Mouse (Mus musculus): ENCODE measurements around the gene Lrrc23. TPM values are rescaled to one million over a fixed set of nuclear protein-coding genes. Genes with fewer than 3 reads are reported as not detected.

The Lrrc23 gene
- total RNA-seq, 4 experiments from 2014 or later = 2.3 to 3.4 (median 2.7) TPM

DNA sequence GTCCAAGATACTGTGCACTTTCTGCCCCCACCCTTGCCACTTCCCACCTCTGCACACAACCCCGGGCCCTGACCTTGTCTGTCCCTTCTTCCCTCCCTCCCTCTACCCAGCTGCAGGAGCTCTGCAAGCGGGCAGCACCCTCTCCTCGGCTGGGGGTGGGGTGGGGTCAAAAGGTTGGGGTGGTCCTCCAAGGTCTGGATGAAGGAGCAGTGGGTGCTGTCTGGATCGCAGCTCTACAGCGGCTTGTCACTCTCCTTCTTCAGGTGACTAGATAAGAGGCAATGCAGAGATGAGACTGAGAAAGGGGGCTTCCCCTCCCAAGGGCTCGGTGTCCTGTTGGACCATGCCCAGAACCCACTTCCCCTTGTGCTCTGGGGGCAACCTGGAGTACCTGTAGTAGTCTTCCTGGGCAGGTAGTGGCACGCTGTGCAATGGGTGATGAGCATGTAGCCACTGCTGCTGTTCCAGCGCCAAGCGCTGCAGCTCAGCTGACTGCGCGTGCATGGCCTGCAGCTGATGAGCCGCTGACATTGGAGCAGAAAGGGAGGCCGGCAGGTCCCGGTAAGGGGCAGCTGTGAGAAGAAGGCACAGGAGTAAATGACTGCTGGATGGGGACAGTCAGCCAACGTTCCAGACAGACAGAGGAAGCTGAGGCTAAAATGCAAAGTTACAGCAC is 36.5 kb downstream of the Lrrc23 start:
- no peak for DNase-seq (ENCODE audit: low spot score in 2 of 2)

DNA sequence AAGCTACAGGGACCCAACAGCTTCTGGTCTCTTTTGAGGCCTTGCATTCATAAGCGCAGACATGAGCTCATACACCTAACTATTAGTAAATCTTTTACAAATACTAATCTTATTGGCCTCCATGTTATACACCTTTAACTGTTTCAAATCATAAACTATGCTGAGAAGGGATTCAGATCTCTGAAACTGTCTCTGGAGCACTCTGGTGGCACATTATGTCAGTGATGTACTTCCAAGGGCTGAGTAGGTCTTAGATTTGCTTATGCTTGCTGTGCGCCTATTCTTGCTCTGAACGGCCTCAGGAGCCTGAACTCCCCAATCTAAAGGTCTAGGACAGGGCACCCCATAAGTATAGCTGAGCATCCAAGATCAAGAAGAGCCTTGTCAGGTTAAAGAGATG is 37.7 kb downstream of the Lrrc23 start:
- no peak for DNase-seq (ENCODE audit: low spot score in 2 of 2)

GRCm38 (mm10) chr6:124740888-124741761 is 38.4 kb downstream of the Lrrc23 start, which contains the start of gene Grcc10:
Gene Grcc10, minus strand, starts transcription at chr6:124741374.
- DNase-seq (ENCODE audit: low spot score in 2 of 2) = peak; percentile 85 to 91

DNA sequence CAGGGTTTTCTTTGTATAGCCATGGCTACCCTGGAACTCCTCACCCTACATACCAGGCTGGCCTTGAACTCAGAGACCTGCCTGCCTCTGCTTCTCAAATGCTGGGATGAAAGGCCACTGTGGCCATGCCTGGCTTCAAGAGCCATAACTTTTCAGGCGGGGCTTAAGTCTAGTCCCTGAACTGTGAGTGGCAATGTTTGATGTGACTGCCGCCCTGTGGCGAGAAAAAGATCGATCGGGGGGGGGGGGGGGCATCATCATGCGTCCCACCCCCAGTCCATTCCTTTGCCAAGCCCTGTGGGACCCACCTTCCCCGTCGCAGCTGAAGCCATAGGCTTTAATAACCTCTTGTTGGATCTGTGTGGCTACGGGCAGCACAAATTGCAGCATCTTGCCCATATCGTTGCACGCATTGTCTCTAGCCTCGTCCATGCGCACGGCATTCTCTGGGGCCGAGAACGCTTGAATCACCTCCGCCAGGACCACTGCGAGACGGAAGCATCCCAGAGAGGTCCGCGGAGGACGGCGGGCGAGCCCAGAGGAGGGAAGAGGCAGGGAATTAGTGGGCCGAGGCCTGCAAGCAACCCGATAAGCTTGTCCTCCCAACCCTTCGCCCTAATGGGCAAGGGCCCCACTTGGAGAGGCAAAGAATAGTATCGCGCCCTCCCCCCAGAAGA is 39.2 kb downstream of the Lrrc23 start:
- peak in 1 of 2 experiments; percentile 65 for DNase-seq (ENCODE audit: low spot score in 2 of 2)

- DNase-seq (ENCODE audit: low spot score in 2 of 2) = no peak
Measured at GRCm38 (mm10) chr6:124739231-124739796, 40.2 kb downstream of the Lrrc23 start.

DNA sequence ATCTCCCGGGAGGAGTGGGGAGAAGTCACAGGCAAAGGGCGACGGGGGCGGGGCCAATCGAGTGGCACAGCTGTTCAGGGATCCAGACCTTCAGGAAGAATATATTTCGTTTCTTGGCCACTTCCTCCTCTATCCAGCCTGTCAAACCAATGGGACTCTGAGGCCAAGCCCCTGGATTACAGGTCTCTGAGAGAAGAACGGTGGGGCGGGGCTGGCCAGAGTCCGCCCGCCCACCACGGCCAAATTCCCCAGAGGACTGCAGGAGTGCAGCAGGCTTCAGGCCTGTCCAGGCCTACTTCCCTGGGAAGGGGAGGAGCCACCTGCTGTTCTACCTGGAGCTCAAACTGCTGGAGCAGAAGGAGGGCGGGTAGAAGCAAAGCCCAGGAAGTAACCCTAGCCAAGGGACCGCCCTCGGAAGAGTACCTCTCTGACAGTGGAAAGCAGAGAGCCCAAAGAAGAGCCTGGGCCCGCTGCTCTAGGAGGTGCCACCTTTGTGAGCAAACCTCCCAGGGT is 41.0 kb downstream of the Lrrc23 start, which contains the start of gene Ptpn6:
Ptpn6 (minus strand) TSS at position 204 of the 513 bp plus-strand sequence.
- no peak for DNase-seq (ENCODE audit: low spot score in 2 of 2)

GRCm38 (mm10) chr6:124737040-124737439 is 42.5 kb downstream of the Lrrc23 start:
- DNase-seq (ENCODE audit: low spot score in 2 of 2) = no peak

DNA sequence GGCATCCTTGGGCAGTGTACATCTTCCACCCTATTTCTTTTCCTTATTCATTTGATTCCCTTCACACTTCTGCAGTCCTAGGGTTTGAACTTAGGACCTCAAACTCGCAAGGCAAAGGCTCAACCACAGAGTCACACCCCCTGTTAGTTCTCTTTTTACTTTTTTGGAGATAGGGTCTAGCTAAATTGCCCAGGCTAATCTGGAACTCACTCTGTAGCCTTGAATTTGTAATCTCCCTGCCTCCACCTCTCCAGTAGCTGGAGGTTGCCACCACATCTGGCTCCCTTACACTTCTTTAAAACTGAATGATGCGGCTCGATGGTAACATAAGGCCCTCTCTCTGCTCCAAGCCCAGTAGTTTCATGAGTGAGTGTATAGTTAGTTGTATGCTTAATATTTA is 45.1 kb downstream of the Lrrc23 start:
- no peak for DNase-seq (ENCODE audit: low spot score in 2 of 2)

DNA sequence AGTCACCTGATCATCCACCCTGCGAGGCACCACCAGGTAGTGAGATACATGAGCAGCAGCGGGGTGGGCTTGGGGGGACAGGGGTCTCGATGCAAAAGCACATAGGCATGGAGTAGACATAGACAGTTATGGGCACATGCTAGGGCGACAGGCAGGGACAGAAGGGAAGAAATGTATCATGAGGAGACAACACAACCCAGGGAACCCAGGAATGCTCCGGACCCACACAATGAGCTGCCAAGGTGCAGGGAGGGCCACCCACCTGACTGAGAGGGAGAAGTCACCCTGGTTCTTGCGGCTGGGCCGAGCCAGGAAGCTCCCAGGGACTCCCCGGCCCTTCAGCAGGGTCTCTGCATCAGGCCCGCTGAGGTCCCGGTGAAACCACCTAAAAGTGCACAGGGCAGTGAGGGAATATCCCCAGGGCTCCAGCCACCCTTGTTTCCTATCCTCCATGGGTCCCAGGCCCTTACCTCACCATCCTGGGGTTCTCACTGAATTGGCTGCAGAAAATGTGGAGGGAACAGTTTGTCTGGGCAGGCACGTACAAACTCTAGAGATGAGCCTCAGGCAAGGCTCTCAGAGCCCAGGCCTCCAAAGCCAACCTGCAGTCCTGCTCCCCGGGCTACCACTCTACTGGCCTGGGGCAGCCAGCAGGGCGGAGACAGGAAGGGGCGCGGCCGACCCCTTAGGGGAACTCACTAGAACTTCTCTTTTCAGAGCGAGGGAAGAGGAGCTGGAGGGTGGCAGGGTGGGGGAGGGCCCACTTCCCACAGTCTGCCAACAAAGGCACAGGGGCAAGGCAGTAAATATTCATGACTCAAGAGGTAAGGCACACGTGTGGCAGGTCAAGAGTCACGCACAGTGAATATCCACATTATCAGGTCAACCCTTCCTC is 46.8 kb downstream of the Lrrc23 start:
- no peak for DNase-seq (ENCODE audit: low spot score in 2 of 2)

GRCm38 (mm10) chr6:124731038-124731437 is 48.5 kb downstream of the Lrrc23 start:
- DNase-seq (ENCODE audit: low spot score in 2 of 2) = no peak

- no peak for DNase-seq (ENCODE audit: low spot score in 2 of 2)
Measured at GRCm38 (mm10) chr6:124729850-124730705, 49.4 kb downstream of the Lrrc23 start.

DNA sequence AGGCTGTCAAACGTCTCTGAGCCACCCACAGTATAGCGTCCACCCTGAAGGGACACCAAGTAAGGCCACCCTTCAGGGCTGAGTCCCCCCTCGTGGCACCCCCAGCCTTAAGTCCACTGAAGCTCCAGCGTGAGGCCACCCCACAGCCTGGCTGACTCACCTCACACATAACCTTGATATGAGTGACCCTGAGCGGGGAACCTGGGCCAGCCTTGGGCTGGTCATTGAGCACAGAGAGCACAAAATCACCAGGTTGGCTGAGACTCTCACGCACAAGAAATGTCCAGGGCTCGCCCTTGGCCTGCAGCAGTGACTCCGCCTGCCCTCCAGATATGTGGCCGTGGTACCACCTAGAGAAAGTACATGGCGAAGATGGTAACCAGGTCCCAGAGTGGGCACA is 50.9 kb downstream of the Lrrc23 start:
- no peak for DNase-seq (ENCODE audit: low spot score in 2 of 2)

DNA sequence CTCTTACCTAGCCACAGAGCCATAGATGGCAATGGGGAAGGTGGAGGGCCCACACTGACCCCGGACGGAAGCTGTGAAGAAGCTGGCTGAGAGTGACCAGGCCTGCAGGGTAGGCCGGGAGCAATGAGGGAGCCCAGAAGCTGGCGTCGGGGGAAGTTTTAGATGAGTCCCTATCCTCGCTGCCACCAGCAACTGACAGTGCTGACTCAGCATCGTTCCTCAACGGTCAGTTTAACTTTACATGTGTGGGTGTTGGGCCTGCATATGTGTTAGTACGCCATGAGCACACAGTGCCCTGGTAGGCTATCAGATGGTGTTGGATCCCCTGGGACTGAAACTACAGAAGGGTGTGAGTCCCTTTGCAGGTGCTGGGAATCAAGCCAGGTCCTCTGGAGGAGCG is 55.1 kb downstream of the Lrrc23 start:
- no peak for DNase-seq (ENCODE audit: low spot score in 2 of 2)

DNA sequence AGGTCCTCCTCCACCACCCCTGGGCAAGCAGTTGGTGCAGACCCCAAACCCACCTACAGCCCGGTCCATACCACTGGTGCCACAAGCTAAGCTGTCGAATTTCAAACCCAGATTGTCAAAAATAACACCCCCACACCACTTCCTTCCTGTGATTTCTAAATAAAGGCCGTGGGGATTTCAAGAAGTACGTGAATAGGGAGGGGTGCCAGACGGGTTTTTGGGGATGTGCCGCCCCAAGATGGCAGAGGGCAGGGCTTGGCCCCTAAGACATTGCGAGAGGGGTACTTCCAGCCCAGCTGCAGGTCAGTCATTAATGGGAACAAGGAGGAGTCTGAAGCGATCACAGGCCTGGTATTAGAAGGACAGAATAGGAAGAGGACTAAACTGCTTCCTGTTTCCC is 56.0 kb downstream of the Lrrc23 start:
- DNase-seq (ENCODE audit: low spot score in 2 of 2) = no peak

DNA sequence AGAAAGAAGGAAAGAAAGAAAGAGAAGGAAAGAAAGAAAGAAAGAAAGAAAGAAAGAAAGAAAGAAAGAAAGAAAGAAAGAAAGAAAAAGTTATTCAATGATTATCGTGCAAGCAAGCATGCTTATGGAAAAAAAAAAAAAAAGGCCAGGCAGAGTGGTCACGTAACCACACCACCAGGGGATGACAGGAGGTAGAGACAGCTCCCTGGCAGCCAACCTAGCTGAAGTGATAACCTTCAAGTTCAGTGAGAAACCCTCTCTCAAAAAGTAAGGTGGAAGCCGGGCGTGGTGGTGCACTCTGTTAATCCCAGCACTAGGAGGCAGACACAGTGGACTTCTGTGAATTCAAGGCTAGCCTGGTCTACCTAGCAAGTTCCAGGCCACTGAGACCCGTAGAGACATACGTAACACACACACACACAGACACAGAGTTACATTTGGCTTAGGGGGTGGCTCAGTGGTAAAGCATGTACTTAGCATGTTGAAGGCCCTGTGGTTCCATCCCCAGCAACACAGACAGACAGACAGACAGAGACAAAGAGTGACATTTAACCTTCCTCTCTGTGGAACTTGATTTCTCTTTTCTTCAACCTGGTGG is 56.6 kb downstream of the Lrrc23 start:
- DNase-seq (ENCODE audit: low spot score in 2 of 2) = no peak

- DNase-seq (ENCODE audit: low spot score in 2 of 2) = no peak
Measured at GRCm38 (mm10) chr6:124720904-124721303, 58.6 kb downstream of the Lrrc23 start.
